Comparison of ENCODE assay signal across 8 mouse cellular contexts in the genomic region with DNA sequence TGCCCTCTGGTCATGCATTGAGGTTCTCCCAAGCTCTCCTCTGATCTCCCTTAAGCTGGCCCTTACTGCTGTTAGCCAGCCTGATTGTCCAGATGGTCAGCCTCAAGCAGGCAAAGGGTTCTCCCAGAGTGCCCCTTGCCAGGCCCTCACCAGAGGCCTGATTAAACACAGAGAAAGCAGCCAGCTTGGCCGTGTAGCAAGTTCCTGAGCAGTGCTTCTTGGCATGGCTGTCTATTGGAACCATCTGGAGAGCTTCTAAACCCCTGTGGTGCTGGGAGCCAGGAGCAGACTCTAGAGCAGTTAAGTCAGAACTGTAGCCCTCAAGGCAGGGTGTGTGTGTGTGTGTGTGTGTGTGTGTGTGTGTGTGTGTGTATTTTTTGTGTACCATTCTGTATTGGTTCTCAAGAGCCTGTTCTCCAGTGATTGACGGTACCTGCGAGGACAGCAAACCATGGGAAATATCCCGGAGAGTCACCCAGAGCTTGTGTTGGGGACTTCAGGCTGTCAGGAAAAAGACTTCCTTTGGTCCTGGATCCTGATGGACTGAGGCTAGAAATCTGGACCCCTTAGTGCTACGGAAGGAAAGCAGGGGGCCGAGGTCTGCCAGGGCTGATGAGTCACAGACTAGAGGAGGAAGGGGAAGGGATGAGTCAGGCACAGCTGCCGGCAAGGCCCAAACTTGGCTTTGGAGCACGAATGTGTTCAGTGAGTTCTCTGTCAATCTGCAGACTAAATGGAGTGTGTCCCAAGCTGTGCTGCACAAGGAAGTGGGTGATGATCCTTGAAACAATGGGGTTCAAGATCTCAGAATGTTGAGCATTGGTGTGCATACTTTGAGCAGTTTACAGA. TPM values are rescaled to one million over a fixed set of nuclear protein-coding genes. Genes with fewer than 3 reads are reported as not detected.
DNase-seq lines count a peak whose midpoint lies in the region; ATAC-seq and TF ChIP-seq lines count a peak whose summit lies in the region.

No protein-coding gene starts in this region.

- peaks cover 70% of the 10 kb centered on the region for H3K79me2 ChIP-seq in myocyte (ENCODE audit: control insufficient read depth, insufficient read depth)

- H3K4me2 ChIP-seq in kidney, postnatal 0 days (ENCODE audit: low read length): no peak overlapping the region
- no peak overlapping the region for H3K4me2 ChIP-seq in limb, embryonic 15.5 days
- H3K4me2 ChIP-seq in myocyte (ENCODE audit: low read depth): peak overlapping the region; percentile 98

- no peak; the same call in 1 of the 2 replicates for ATAC-seq in kidney, postnatal 0 days (replicated peaks; ENCODE audit: low FRiP score, low read depth)
- ATAC-seq in limb, embryonic 15.5 days (ENCODE audit: insufficient number of reproducible peaks, low FRiP score, low TSS enrichment, low read depth): peak; percentile 56

- H3K4me3 ChIP-seq in kidney, adult 2 months (ENCODE audit: insufficient read depth, low read depth, low read length): no peak overlapping the region
- H3K4me3 ChIP-seq in kidney, postnatal 0 days (replicated peaks; ENCODE audit: low read depth, low read length): no peak overlapping the region
- no peak overlapping the region for H3K4me3 ChIP-seq in limb, embryonic 15.5 days
- H3K4me3 ChIP-seq in myocyte: peak overlapping the region; percentile 26

- H3K27ac ChIP-seq in kidney, adult 2 months (ENCODE audit: insufficient read depth, low read depth, low read length): peak overlapping the region; percentile 49; the same call in 1 of the 2 replicates
- peak overlapping the region; percentile 79 for H3K27ac ChIP-seq in kidney, postnatal 0 days
- peak overlapping the region; percentile 88 for H3K27ac ChIP-seq in limb, embryonic 15.5 days

- peaks cover 9% of the 10 kb centered on the region; the same call in 1 of the 2 replicates for H3K4me1 ChIP-seq in kidney, adult 2 months (ENCODE audit: control insufficient read depth, insufficient read depth, low read length)
- peaks cover 30% of the 10 kb centered on the region for H3K4me1 ChIP-seq in kidney, postnatal 0 days (replicated peaks; ENCODE audit: insufficient read depth, low read length)
- peaks cover 60% of the 10 kb centered on the region for H3K4me1 ChIP-seq in limb, embryonic 15.5 days

- H3K27me3 ChIP-seq in kidney, adult 2 months (replicated peaks; ENCODE audit: control insufficient read depth, insufficient read depth, low read length): no peaks in the 10 kb centered on the region
- no peaks in the 10 kb centered on the region for H3K27me3 ChIP-seq in kidney, postnatal 0 days (ENCODE audit: insufficient read depth, low read length)
- no peaks in the 10 kb centered on the region for H3K27me3 ChIP-seq in limb, embryonic 15.5 days
- no peaks in the 10 kb centered on the region for H3K27me3 ChIP-seq in myocyte (ENCODE audit: control insufficient read depth, insufficient read depth, insufficient read length)

- no peaks in the 10 kb centered on the region for H3K36me3 ChIP-seq in kidney, adult 2 months (ENCODE audit: control insufficient read depth, insufficient read depth, low read length)
- no peaks in the 10 kb centered on the region for H3K36me3 ChIP-seq in kidney, postnatal 0 days (ENCODE audit: insufficient read depth, low read length)
- no peaks in the 10 kb centered on the region for H3K36me3 ChIP-seq in limb, embryonic 15.5 days
- no peaks in the 10 kb centered on the region for H3K36me3 ChIP-seq in myocyte (ENCODE audit: control insufficient read depth, insufficient read depth)

- peak; percentile 55 for DNase-seq in kidney, adult 2 months
- no peak for DNase-seq in kidney, adult 8-10 months
- peak; percentile 92 to 94 for DNase-seq in cerebellum, postnatal 10 days
- peak; percentile 99 for DNase-seq in heart, adult 11 months
- peak; percentile 71 for DNase-seq in kidney, postnatal 0 days (ENCODE audit: low spot score)
- DNase-seq in testis, postnatal 14 days (ENCODE audit: low spot score): no peak

- no peak overlapping the region for H3K9ac ChIP-seq in kidney, postnatal 0 days (ENCODE audit: low read depth, low read length)
- H3K9ac ChIP-seq in limb, embryonic 15.5 days: no peak overlapping the region

- H3K9me3 ChIP-seq in kidney, postnatal 0 days (replicated peaks; ENCODE audit: low read length): no peaks in the 10 kb centered on the region
- no peaks in the 10 kb centered on the region for H3K9me3 ChIP-seq in limb, embryonic 15.5 days

- TF ChIP-seq CTCF in kidney, adult 2 months (conservative IDR thresholded peaks at IDR 0.05; ENCODE audit: insufficient read depth, insufficient read length, low read depth, low read length): no peak
- no peak for TF ChIP-seq CTCF in kidney, postnatal 0 days (IDR thresholded peaks at IDR 0.05; ENCODE audit: low read depth)

- 40% methylated on average over 8 of the region's 8 CpGs for WGBS in kidney, adult 2 months
- WGBS in kidney, postnatal 0 days: 42% methylated on average over 8 of the region's 8 CpGs
- WGBS in limb, embryonic 15.5 days: 36% methylated on average over 8 of the region's 8 CpGs

- TF ChIP-seq POLR2A in kidney, adult 2 months (IDR thresholded peaks at IDR 0.05; ENCODE audit: low read depth, low read length): no peak
- TF ChIP-seq POLR2A in myocyte (IDR thresholded peaks at IDR 0.05; ENCODE audit: insufficient read length, low read depth): peak; percentile 44

- H3ac ChIP-seq in myocyte (ENCODE audit: control insufficient read depth, insufficient read length): peak overlapping the region; percentile 6

TF ChIP-seq in myocyte, 11 proteins besides CTCF, POLR2A, EP300 and RAD21:
- TF ChIP-seq MYOD1 (IDR thresholded peaks at IDR 0.05; ENCODE audit: control insufficient read depth in 1 of 3, insufficient read length in 2 of 3, low read depth in 2 of 3) (peak; percentile 46 to 97 (median 90)), USF1 (IDR thresholded peaks at IDR 0.05; ENCODE audit: low read depth) (no peak), REST (IDR thresholded peaks at IDR 0.05; ENCODE audit: insufficient read depth, insufficient read length) (no peak), TCF3 (IDR thresholded peaks at IDR 0.05; ENCODE audit: insufficient read length, low read depth) (peak; percentile 68), TCF12 (IDR thresholded peaks at IDR 0.05; ENCODE audit: insufficient read depth, poor library complexity, severe bottlenecking) (peak; percentile 75), SRF (IDR thresholded peaks at IDR 0.05; ENCODE audit: control insufficient read depth, insufficient read length, low read depth) (peak; percentile 89), MYOG (IDR thresholded peaks at IDR 0.05; ENCODE audit: control insufficient read depth in 1 of 3, insufficient read depth in 1 of 3, insufficient read length in 2 of 3, low read depth in 2 of 3) (peak; percentile 54 to 95 (median 84)), POLR2AphosphoS2 (IDR thresholded peaks at IDR 0.05; ENCODE audit: insufficient read length, low read depth) (peak; percentile 66), CEBPB (IDR thresholded peaks at IDR 0.05; ENCODE audit: insufficient read depth, poor library complexity, severe bottlenecking) (peak; percentile 8; the same call in 1 of the 2 replicates)

RNA-seq across cellular contexts. Expression of a gene that starts 18.2 kb away (rescaled TPM):
- polyA plus RNA-seq in kidney, adult 2 months (2012; rRNA removed): 0.14 and 2.2 TPM in 2 replicates
- 0.11 and 0.13 TPM in 2 replicates for polyA plus RNA-seq in kidney, postnatal 0 days (2015; fragmentation: Nextera tagmentation; extraction: Ambion mirVana)
- 0.72 and 3.0 TPM in 2 replicates for polyA plus RNA-seq in limb, embryonic 15.5 days (2015; fragmentation: Nextera tagmentation; extraction: Ambion mirVana)
- polyA plus RNA-seq in myocyte (2012; fragmentation: generic; extraction: Trizol): 110 TPM

RNA-seq across cellular contexts. Expression of a gene that starts 27.8 kb away (rescaled TPM):
- polyA plus RNA-seq in kidney, adult 2 months (2012; rRNA removed): 167 and 177 TPM in 2 replicates
- 97.6 and 110 TPM in 2 replicates for polyA plus RNA-seq in kidney, postnatal 0 days (2015; fragmentation: Nextera tagmentation; extraction: Ambion mirVana)
- polyA plus RNA-seq in limb, embryonic 15.5 days (2015; fragmentation: Nextera tagmentation; extraction: Ambion mirVana): 1.0 and 1.8 TPM in 2 replicates
- 2.4 TPM for polyA plus RNA-seq in myocyte (2012; fragmentation: generic; extraction: Trizol)

RNA-seq across cellular contexts. Expression of a gene that starts 34.4 kb away (rescaled TPM):
- 3.6 and 5.1 TPM in 2 replicates for polyA plus RNA-seq in kidney, adult 2 months (2012; rRNA removed)
- 0.34 and 0.38 TPM in 2 replicates for polyA plus RNA-seq in kidney, postnatal 0 days (2015; fragmentation: Nextera tagmentation; extraction: Ambion mirVana)
- not detected in 2 replicates for polyA plus RNA-seq in limb, embryonic 15.5 days (2015; fragmentation: Nextera tagmentation; extraction: Ambion mirVana)
- polyA plus RNA-seq in myocyte (2012; fragmentation: generic; extraction: Trizol): 0.30 TPM

RNA-seq across cellular contexts. Expression of a gene that starts 36.1 kb away (rescaled TPM):
- polyA plus RNA-seq in kidney, adult 2 months (2012; rRNA removed): 23.0 and 28.2 TPM in 2 replicates
- 31.8 and 36.6 TPM in 2 replicates for polyA plus RNA-seq in kidney, postnatal 0 days (2015; fragmentation: Nextera tagmentation; extraction: Ambion mirVana)
- 28.1 and 30.8 TPM in 2 replicates for polyA plus RNA-seq in limb, embryonic 15.5 days (2015; fragmentation: Nextera tagmentation; extraction: Ambion mirVana)
- polyA plus RNA-seq in myocyte (2012; fragmentation: generic; extraction: Trizol): 141 TPM

RNA-seq across cellular contexts. Expression of a gene that starts 36.7 kb away (rescaled TPM):
- polyA plus RNA-seq in kidney, adult 2 months (2012; rRNA removed): 54.9 and 56.1 TPM in 2 replicates
- 23.3 and 26.1 TPM in 2 replicates for polyA plus RNA-seq in kidney, postnatal 0 days (2015; fragmentation: Nextera tagmentation; extraction: Ambion mirVana)
- polyA plus RNA-seq in limb, embryonic 15.5 days (2015; fragmentation: Nextera tagmentation; extraction: Ambion mirVana): 28.5 and 29.1 TPM in 2 replicates
- 34.2 TPM for polyA plus RNA-seq in myocyte (2012; fragmentation: generic; extraction: Trizol)

Comparison
In these comparisons a context has a peak if more than half of its experiments do, and no peak if none do; other contexts are left out.
1. DNase-seq: peak in kidney, adult 2 months (single experiment), cerebellum, postnatal 10 days (2 of 2), heart, adult 11 months (single experiment) and kidney, postnatal 0 days (single experiment); none in kidney, adult 8-10 months (0 of 2) and testis, postnatal 14 days (single experiment).
2. RNA of a gene that starts 18.2 kb away (polyA plus RNA-seq): 110 TPM in myocyte (single experiment); 0.14 to 2.2 TPM in kidney, adult 2 months, 0.72 to 3.0 TPM in limb, embryonic 15.5 days and 0.11 to 0.13 TPM in kidney, postnatal 0 days; every median in the first group is over 10 times any median in the second.
3. RNA of a gene that starts 27.8 kb away (polyA plus RNA-seq): 167 to 177 TPM in kidney, adult 2 months and 97.6 to 110 TPM in kidney, postnatal 0 days; 2.4 TPM in myocyte (single experiment) and 1.0 to 1.8 TPM in limb, embryonic 15.5 days; every median in the first group is over 10 times any median in the second.
4. Peak in every context shown above with its lines, with median percentiles within 50 percentile points of each other: H3K27ac ChIP-seq.